Mouse (Mus musculus) G1E (cell line): ENCODE measurements around the gene Slfnl1.

Source experiments
- CTCF ChIP-seq: IDR thresholded peaks from 2 replicates; pipeline ENCODE4 v1.5.1; 2012; ENCODE audit warnings: low read depth, low read length, inconsistent platforms, mixed read lengths
- TAL1 ChIP-seq: conservative IDR thresholded peaks from 2 replicates; pipeline ENCODE4 v1.6.1; 2012; ENCODE audit warnings: low read depth, low read length, inconsistent platforms, mixed read lengths

DNA sequence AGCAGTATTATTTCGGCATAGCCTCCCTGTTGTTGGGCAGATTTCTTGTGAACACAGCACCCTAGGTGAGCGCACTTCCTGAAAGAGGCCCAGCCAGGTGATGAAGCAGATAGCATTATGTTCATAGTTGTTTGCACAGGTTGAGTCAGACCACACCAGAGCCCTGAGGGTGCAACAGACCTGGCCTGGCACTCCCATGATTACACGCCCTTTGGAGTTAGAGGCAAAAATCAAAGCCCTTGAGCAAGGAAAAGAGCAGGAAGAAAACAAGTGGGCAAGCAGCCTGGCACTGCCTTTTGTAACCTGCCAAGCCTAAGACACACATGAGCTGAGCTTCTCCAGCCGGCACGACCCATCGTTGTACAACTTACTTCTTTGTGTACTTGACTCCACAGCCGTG, 15.5 kb upstream of the Slfnl1 start:
- TF ChIP-seq CTCF (no peak), TAL1 (no peak)
